Mouse (Mus musculus): ENCODE measurements around the gene Fbxw14.
"Not testable (repeated sequence)": the region's sequence is repeated elsewhere in the genome, so short reads cannot be mapped to it uniquely, and the experiment has no call there.

Gene Fbxw14

DNA sequence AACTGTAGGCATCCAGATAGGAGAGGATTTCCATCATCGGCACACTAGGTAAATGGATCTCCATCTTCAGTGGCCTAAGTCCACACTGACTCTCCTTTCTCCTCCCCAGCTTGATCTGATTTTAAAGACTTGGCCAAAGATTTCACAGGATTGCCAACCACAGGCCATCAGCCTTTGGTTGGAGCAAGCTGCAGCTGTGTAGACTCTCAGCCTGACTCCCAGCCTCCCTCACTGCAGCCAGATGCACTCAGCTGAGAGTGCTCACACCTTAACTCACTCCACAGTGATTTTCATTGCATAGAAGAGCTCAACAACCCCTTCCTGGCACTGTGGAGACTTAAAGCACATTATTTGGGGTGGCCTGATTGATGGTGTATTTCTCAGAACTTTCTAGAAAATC is at the start of gene Fbxw14:
Fbxw14 (minus strand) TSS at position 101 of the 400 bp plus-strand sequence.
- not testable (repeated sequence) for DNase-seq

DNA sequence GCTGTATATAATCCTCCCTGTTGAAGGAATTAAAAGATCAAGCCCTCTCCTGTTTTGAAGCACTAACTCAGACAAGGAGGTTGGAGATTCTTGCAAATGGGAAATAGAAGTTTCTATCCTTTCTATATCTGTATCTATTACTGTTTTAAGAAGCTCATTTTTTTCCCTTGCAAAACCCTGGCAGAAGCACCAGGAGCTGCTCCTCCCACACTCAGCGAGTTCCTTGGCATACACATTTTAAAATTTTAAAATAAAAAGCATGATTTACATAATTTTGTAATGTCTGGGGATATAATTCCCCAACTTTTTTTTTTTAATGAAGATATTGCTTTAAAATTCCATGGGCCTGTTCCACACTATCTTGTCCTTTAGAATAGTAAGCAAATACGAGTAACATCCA is 24.4 kb downstream of the Fbxw14 start:
- no peak for DNase-seq

DNA sequence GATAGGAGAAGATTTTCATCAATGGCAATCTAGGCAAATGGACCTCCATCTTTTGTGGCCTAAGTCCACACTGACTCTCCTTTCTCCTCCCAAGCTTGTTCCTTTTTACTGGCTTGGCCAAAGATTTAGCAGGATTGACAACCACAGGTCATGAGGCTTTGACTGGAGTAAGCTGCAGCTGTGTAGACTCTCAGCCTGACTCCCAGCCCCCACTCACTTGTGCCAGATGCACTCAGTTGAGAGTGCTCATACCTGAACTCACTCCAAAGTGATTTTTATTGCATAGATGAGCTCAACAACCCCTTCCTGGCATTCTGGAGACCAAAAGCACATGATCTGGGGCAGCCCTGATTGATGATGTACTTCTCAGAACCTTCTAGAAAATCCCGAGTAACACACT is 52.8 kb downstream of the Fbxw14 start, which contains the start of gene Fbxw20:
Fbxw20 (minus strand) TSS at position 101 of the 400 bp plus-strand sequence.
- no peak for DNase-seq
